Mouse (Mus musculus) liver, postnatal 0 days (tissue): ENCODE results near the gene Akap10. TPM values are rescaled to one million over a fixed set of nuclear protein-coding genes. Genes with fewer than 3 reads are reported as not detected.
A peak's percentile ranks its signal among the peaks of the same experiment; 100 is the strongest.

Experiments
- ATAC-seq: fragments of 200-750 bp; cut with Nextera tagmentation; 2 replicates; pipeline ENCODE4 v1.8.0; 2017; ENCODE audit warnings: mild to moderate bottlenecking, moderate library complexity
- DNase-seq: peaks from one replicate; pipeline ENCODE4 v3.0.0-alpha.2; 2016
- H3K27ac ChIP-seq: fragments of 300-500 bp; sonication (generic); 2 replicates; pipeline ENCODE4 v1.5.1; 2014; ENCODE audit warnings: antibody characterized with exemption, moderate library complexity, mild to moderate bottlenecking, low read depth
- H3K27me3 ChIP-seq: fragments of 300-500 bp; sonication (generic); 2 replicates; pipeline ENCODE4 v1.6.1; 2014; ENCODE audit warnings: low read length, control low read depth, mixed read lengths; ENCODE audit not compliant: insufficient read depth
- H3K36me3 ChIP-seq: fragments of 300-500 bp; sonication (generic); replicated peaks from 2 replicates; pipeline ENCODE4 v1.6.1; 2014; ENCODE audit warnings: mild to moderate bottlenecking, control low read depth, low read length, moderate library complexity, mixed read lengths; ENCODE audit not compliant: insufficient read depth
- H3K4me1 ChIP-seq: fragments of 300-500 bp; sonication (generic); 2 replicates; pipeline ENCODE4 v1.6.1; 2014; ENCODE audit warnings: antibody characterized with exemption, mild to moderate bottlenecking, control low read depth; ENCODE audit not compliant: insufficient read depth
- H3K4me2 ChIP-seq: fragments of 300-500 bp; sonication (generic); 2 replicates; pipeline ENCODE4 v1.6.1; 2014; ENCODE audit warnings: low read depth, mild to moderate bottlenecking, low read length, moderate library complexity, mixed read lengths
- H3K4me3 ChIP-seq: fragments of 300-500 bp; sonication (generic); 2 replicates; pipeline ENCODE4 v1.5.1; 2014; ENCODE audit warnings: low read depth, low read length
- H3K9ac ChIP-seq: fragments of 300-500 bp; sonication (generic); replicated peaks from 2 replicates; pipeline ENCODE4 v1.6.1; 2014; ENCODE audit warnings: mild to moderate bottlenecking, moderate library complexity
- H3K9me3 ChIP-seq: fragments of 300-500 bp; sonication (generic); 2 replicates; pipeline ENCODE4 v1.6.1; 2016; ENCODE audit warnings: mild to moderate bottlenecking, control low read depth, low read length, mixed read lengths
- CTCF ChIP-seq: sonication (generic); IDR thresholded peaks from 2 replicates; pipeline ENCODE4 v1.5.1; 2016; ENCODE audit warnings: antibody characterized with exemption, low read depth
- EP300 ChIP-seq: IDR thresholded peaks from 2 replicates; pipeline ENCODE4 v1.6.1; 2016; ENCODE audit warnings: antibody characterized with exemption, low read depth, mild to moderate bottlenecking
- WGBS: fragments of 180-500 bp; shearing (Covaris S2); extraction: QIAGEN DNeasy Blood & Tissue Kit; methylation state at CpG from one replicate; pipeline ENCODE4 v1.1.7; 2014; ENCODE audit not compliant: insufficient replicate concordance; 5-methylcytosine and 5-hydroxymethylcytosine counted together
- polyA plus RNA-seq: library from polyadenylated mRNA; unstranded; fragments of >200 nt; fragmentation: Nextera tagmentation; extraction: Ambion mirVana; gene quantifications from 2 replicates; pipeline ENCODE4 v1.2.1, GENCODE M21; 2015

The Akap10 gene
- 4.2 and 4.9 TPM in 2 replicates for polyA plus RNA-seq

GRCm38 (mm10) chr11:61930098-61930517, at the start of gene Akap10:
Gene Akap10 (minus strand): TSS chr11:61930252.
- H3K36me3 ChIP-seq = no peaks in the 10 kb centered on the region
- DNase-seq (peak; percentile 97), ATAC-seq (peak; percentile 98)
- peak within 1 kb of the TSS; percentile 90 for H3K4me2 ChIP-seq
- peak within 1 kb of the TSS; percentile 99 for H3K4me3 ChIP-seq
- no peaks in the 10 kb centered on the region for H3K9me3 ChIP-seq
- peaks cover 23% of the 10 kb centered on the region for H3K4me1 ChIP-seq
- peak within 1 kb of the TSS; percentile 97 for H3K9ac ChIP-seq
- WGBS = 3% methylated on average over 42 of the region's 43 CpGs
- TF ChIP-seq EP300 (no peak), CTCF (peak; percentile 12; the same call in 1 of the 2 replicates)
- H3K27me3 ChIP-seq = no peaks in the 10 kb centered on the region
- peak within 1 kb of the TSS; percentile 98 for H3K27ac ChIP-seq

- Histone ChIP-seq H3K4me3 (0 out of 2 replicates have a peak overlapping the region, but pooled peaks have one; percentile 17), H3K4me1 (peaks cover 7% of the 10 kb centered on the region; the same call in 1 of the 2 replicates)
- peak; percentile 92 for ATAC-seq
These were observed 45.7 kb upstream of the Akap10 start for GRCm38 (mm10) chr11:61975783-61976182.

GRCm38 (mm10) chr11:61974106-61974707, 44.2 kb upstream of the Akap10 start:
- Histone ChIP-seq H3K36me3 (no peaks in the 10 kb centered on the region; the same call in 1 of the 2 replicates), H3K27me3 (no peaks in the 10 kb centered on the region), H3K4me3 (no peak overlapping the region), H3K9ac (no peak overlapping the region), H3K4me2 (no peak overlapping the region), H3K27ac (no peak overlapping the region), H3K4me1 (peaks cover 7% of the 10 kb centered on the region; the same call in 1 of the 2 replicates), H3K9me3 (no peaks in the 10 kb centered on the region)
- TF ChIP-seq CTCF (no peak), EP300 (no peak)
- DNase-seq (no peak), ATAC-seq (peak; percentile 54; the same call in 1 of the 2 replicates)
- 68% methylated on average over 13 of the region's 13 CpGs for WGBS

More at GRCm38 (mm10) chr11:61975783-61976182, 45.7 kb upstream of the Akap10 start:
- H3K4me2 ChIP-seq = 0 out of 2 replicates have a peak overlapping the region, but pooled peaks have one; percentile 35
- no peaks in the 10 kb centered on the region for H3K9me3 ChIP-seq
- no peaks in the 10 kb centered on the region for H3K27me3 ChIP-seq
- no peak for TF ChIP-seq EP300
- no peak for TF ChIP-seq CTCF
- H3K27ac ChIP-seq = peak overlapping the region; percentile 68
- 0 out of 2 replicates have a peak overlapping the region, but pooled peaks have one; percentile 16 for H3K9ac ChIP-seq
- no peaks in the 10 kb centered on the region; the same call in 1 of the 2 replicates for H3K36me3 ChIP-seq
- WGBS = 64% methylated on average over 1 of the region's 1 CpGs
- DNase-seq = peak; percentile 30

GRCm38 (mm10) chr11:61971441-61972221, 41.6 kb upstream of the Akap10 start:
- Histone ChIP-seq H3K27ac (no peak overlapping the region), H3K9ac (no peak overlapping the region), H3K9me3 (no peaks in the 10 kb centered on the region), H3K4me3 (no peak overlapping the region), H3K36me3 (no peaks in the 10 kb centered on the region), H3K27me3 (no peaks in the 10 kb centered on the region), H3K4me1 (peaks cover 18% of the 10 kb centered on the region), H3K4me2 (no peak overlapping the region)
- ATAC-seq (no peak), DNase-seq (no peak)
- TF ChIP-seq EP300 (no peak), CTCF (no peak)
- WGBS = 70% methylated on average over 7 of the region's 7 CpGs

- H3K36me3 ChIP-seq = no peaks in the 10 kb centered on the region
- H3K9ac ChIP-seq = no peak overlapping the region
- no peak for DNase-seq
- peaks cover 18% of the 10 kb centered on the region for H3K4me1 ChIP-seq
- 63% methylated on average over 5 of the region's 5 CpGs for WGBS
- no peak overlapping the region for H3K27ac ChIP-seq
- TF ChIP-seq CTCF (no peak), EP300 (no peak)
- H3K9me3 ChIP-seq = no peaks in the 10 kb centered on the region
- H3K4me2 ChIP-seq = no peak overlapping the region
- no peaks in the 10 kb centered on the region for H3K27me3 ChIP-seq
- H3K4me3 ChIP-seq = no peak overlapping the region
- ATAC-seq = no peak
These were observed 40.8 kb upstream of the Akap10 start for GRCm38 (mm10) chr11:61970901-61971300.

DNA sequence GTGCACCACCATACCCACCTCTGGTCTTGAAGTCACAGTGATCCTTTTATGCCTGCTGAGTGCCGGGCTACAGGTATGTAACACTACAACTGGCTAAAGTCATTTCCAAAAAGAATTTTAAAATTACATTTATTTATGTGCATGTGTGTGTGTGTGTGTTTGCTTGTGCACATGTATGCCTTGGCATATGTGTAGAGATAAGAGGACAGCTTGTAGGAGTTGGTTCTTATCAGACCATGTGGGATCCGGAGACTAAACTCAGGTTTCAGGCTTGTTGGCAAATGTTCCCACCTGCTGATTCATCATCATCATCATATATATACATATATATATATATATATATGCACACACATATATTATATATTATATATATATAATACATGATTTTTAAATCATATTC, 38.8 kb upstream of the Akap10 start:
- Histone ChIP-seq H3K9ac (no peak overlapping the region), H3K4me3 (no peak overlapping the region), H3K27me3 (no peaks in the 10 kb centered on the region), H3K36me3 (no peaks in the 10 kb centered on the region), H3K4me1 (peaks cover 11% of the 10 kb centered on the region), H3K27ac (peak overlapping the region; percentile 67), H3K9me3 (no peaks in the 10 kb centered on the region), H3K4me2 (peak overlapping the region; percentile 13; the same call in 1 of the 2 replicates)
- peak; percentile 90 for TF ChIP-seq EP300
- no peak for TF ChIP-seq CTCF
- DNase-seq (no peak), ATAC-seq (peak; percentile 89)
- WGBS = 69% methylated on average over 2 of the region's 2 CpGs
